Mouse (Mus musculus): ENCODE data around the gene Mrpl9. TPM values are rescaled to one million over a fixed set of nuclear protein-coding genes. Genes with fewer than 3 reads are reported as not detected.
A peak's percentile ranks its signal among the peaks of the same experiment; 100 is the strongest.

Gene Mrpl9
- 10 to 100 TPM; 45.9 to 67.0 (median 66.8) TPM for polyA plus RNA-seq (2017; shearing (Covaris generic))

DNA sequence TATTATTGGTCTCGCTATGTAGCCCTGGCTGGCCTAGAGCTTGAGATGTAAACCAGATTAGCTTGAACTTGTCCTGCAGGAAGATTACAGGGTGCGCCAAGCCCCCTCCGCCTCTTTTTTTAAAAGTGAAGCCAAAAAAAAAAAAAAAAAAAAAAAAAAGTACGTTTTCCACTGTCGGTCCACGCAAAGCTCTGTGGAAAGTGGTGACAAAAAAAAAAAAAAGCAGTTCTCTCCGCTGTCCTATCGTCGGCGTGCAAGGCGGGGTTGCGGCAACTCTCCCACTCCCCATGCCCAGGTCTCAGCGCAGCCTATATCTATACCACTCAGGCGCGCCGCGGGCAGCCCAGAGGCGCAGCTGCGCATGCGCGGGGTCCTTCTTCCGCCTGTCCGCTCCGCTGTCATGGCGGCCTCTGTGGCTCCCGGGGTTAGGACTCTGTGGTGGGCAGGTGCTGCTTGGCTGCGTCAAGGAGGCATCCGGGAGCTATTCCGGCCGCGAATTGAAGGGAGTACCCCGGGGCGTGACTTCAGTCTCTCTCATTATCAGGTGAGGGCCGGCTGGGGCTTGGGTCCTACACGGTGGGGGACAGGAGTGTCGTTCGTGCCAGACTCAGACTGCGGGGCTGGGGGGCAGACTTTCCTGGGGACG is at the start of gene Mrpl9:
Mrpl9 (plus strand) TSS at position 368 of the 646 bp plus-strand sequence.
- ATAC-seq, result peak; percentile 90

DNA sequence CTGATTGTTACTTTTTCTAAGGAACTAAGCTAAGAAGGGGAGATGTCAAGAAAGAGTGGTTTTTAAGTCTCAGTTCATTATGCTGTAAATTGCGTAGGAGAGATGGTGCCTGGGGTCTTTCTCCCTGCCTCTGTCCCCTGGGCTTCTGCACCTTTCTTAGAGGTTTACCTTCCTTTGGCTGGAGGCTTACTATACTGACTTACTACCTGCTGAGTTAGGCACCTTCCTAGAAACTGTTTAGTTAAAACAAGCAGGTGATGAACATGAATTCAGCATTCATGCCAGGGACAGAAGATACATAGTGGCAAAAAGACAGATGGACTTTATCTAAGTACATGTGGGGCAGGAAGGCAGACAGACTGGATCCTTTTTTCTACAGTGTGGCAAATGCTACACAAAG is 46.8 kb upstream of the Mrpl9 start:
- ATAC-seq, result no peak

DNA sequence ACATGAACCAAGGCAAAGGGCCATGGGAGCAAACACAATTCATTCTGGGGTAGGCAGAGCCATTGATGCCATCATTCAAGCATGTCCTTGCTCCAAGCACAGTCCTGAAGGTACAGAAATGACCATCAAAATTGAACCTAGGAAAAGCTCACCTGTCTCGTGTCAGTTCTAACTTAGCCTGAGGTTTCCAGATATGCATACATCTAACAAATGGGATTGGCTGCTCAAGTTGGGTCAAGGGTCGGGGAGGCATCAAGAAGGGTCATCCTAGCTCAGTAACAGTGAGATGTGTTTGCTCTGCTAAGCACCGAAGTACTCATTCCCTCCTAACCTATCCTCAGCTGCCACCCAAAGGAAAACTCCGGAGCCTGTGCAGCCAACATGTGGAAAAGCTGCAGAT is 46.3 kb upstream of the Mrpl9 start:
- ATAC-seq, result no peak

DNA sequence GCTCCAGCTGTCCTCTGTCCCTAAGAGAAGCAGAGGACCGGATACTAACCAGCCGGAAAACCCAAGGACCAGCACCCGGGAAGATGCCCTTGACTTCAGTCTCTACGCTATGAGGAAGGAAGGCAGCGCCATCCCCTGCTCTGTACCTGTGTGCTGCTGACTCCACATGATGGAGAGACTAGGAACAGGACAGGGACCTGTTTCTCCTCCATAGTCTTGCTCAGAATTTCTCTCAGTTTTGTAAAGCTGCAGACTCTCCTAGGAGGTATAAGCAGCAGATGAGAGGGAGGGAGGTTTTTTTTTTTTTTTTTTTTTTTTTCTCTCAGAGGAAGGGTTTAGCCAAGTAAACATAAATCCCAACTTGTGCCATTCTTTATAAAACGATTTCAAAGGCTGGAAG is 44.9 kb upstream of the Mrpl9 start, which contains the start of gene Lingo4:
Lingo4 (plus strand) TSS at position 301 of the 400 bp plus-strand sequence.
- no peak for ATAC-seq

DNA sequence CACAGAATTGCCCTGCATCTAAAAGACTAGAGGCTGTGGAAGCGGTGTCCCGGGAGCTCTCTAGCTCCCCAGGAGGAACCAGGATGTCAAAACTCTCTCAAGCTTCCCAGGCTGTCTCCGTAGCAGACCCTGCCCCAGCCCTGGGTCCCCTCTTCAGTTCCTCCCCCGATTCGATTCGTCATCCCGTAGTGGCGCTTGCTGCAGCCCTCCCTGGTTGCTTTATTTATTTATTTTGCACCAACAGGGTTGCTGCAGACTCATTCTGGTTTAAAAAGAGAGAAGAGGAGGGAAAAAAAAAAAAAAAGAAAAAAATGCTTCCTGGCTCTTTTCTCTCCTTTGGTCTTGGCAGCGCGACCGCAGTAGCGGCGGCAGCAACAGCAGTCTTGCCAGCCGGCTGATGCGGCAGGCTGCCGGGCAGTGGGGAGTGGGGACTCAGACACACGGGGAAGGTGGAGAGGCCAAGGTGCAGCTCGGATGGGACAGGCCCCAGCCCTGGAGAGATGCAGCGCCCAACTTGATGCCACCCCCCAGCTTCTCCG is 44.1 kb upstream of the Mrpl9 start:
- ATAC-seq, result no peak

DNA sequence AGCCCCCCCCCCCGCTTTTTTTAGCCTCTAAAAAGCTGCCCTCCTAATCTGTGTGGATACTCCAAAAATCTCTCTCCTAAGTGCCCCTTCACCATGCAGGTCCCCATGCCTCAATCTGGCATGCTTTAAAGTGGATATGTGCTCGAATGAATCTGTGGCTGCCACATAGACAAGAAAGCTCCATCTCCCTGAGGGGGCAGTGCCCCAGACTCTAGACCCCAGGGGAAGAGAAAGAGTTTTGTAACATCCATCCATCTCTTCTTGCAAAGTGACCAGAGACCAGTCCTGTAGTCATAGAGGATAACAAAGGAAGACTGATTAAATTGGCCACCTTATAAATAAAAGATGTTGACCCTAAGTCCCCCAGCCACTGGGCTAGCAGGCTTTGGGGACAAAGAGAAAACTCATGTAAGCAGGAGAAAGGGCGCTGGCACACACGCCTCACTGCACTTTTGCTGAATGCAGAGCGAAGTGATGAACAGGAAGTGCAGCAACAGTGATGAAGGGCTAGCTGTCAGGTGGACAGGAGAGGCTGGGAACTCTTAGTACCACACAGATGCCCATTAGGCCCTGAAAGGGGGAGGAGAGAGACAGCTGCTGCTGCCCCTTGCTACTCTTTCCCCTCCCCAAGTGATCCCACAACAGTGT is 43.3 kb upstream of the Mrpl9 start:
- no peak for ATAC-seq

DNA sequence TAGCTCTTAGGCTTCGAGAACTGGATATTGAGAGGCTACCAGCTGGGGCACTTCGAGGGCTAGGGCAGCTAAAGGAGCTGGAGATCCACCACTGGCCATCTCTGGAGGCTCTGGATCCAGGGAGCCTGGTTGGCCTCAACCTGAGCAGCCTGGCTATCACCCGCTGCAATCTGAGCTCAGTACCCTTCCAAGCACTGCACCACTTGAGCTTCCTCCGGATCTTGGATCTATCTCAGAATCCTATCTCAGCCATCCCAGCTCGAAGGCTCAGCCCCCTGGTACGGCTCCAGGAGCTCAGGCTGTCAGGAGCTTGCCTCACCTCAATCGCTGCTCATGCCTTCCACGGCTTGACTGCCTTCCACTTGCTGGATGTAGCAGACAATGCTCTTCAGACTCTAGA is 40.7 kb upstream of the Mrpl9 start:
- ATAC-seq, result no peak

DNA sequence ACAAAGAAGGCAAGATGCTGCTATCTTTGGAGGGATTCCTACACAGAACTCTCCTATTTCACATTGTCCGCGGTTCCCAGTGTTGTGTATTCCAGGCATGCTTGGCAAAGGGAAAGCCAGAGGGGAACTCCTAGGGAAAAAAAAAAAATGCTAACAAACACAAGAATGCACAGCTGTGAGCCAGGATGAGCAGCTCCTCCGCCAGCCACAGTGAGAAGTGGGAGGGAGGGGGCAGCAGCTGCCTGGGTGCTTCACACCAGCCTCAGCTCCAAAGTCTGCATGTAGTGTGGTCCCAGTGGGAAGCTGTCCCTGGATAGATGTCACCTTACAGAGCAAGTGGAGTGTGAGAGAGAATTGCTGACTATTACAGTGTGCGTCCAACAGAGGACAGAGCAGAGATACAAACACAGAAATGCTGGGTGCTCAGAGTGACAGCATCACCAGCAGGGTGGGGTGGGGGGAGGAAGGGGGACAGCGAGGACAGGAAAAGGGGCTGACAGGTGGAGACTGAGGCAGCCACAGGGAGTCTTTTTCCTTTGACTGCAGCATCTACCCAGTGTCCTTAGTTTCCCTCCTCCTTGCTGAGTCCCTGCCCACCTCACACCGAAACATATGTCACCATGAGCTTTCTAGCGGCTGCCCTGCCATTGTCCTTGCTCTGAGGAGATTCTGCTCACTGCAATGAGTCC is 38.6 kb upstream of the Mrpl9 start:
- ATAC-seq, result no peak

DNA sequence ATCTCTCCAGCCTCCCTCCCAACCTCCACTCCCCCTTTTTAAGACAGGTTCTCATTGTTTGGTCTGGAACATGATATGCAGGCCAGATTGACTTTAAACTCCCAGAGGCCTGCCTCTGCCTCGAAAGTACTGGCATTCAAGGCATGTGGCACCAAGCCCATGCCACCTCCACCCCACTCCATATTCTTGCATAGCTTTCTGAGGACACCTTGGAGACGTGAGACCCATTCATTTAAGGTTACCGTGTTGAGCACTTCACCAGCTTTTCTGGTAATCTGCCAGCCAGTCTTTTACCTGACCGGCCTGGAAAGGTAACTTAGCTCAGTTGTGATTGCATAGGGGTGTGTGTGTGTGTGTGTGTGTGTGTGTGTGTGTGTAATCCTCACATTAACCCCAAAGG is 37.6 kb upstream of the Mrpl9 start:
- no peak for ATAC-seq

DNA sequence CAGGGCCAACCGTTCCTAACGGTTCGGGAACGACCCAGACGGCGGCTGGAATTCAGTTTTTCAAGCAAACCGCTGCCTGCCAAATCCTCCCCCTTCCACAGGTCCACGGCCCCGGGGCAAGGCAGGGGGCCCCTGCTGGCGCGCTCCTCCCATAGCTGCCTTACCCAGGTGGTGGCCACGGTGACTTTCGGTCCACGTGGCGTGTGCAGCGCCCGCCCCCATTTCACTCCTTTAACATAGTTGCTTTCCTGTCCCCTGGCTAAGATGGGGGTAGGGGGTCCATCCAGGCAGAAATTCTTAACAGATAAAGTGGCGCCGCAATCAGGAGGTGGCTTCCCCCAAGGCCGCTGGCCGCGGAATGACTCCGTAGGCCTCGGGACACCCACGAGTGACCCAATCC is 30.6 kb upstream of the Mrpl9 start:
- ATAC-seq, result peak; percentile 6

DNA sequence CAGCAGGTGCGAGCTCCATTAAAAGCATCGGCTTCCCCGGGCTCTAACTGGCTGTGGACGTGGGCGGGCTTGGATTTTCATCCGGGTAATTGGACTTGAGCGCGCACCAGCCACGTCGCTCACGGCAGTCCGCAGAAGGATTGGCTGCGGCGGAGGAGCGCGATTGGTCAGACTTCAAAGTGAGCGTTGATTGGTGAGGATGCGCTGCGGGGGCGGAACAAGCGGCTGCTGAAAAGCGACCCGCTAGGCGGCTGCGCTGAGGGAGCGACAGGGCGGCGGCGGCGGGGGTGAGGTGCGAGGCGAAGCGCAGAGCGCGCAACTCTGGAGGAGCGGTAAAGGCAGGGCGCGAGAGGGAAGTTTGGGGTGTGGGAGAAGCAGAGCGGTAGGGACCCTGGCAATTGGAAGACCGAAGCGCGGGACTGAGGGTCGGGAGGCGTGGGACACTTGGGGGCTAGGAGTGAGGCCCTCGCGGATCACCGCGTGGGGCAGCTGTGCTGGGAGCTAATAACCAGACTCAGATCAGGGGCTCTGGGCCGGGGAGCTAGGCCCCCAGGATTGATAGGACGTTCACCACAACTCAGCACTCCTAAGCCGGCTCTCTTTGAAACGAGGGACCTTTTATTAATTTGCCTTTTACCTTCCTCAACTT is 30.0 kb upstream of the Mrpl9 start, which contains the start of gene Tdrkh:
Tdrkh (plus strand) TSS at position 243 of the 649 bp plus-strand sequence.
- peak; percentile 97 for ATAC-seq

DNA sequence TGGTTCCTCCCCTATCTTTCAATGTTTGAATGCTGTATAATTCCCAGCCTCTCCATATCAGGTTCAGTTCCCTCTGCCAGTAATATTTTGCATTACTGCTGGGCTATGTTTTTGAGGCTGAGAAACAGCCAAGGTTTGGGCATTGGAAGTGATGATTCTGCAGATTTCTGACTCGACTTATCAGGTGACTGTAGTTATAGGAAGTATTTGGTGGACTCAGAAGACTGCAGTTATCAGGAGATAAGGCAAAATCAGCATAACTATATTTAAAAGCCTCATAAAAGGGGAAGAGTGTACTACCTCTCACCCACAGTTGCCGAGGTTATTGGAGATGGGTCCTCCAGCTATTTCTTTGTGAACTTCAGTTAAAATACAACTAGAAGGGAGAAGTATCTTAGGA is 12.1 kb upstream of the Mrpl9 start:
- ATAC-seq, result no peak

DNA sequence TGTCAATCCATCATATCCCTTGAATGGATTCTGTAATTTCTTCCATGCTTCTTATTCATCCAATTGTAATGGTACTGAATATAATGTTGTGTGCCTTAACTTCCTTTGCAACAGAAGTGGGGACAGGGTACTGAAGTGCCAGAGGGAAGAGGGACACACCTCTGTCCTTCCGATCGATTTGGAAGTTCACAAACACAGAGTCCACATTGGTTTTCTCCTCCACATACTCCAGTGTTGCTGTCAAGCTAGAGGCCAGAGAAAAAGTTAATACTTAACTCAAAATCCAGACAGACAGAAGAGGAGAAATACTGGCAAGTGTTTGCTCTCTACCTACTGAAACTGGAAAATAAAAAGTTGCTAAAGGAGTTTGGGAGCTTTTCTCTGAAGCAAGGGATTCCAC is 8.8 kb upstream of the Mrpl9 start:
- ATAC-seq, result no peak

DNA sequence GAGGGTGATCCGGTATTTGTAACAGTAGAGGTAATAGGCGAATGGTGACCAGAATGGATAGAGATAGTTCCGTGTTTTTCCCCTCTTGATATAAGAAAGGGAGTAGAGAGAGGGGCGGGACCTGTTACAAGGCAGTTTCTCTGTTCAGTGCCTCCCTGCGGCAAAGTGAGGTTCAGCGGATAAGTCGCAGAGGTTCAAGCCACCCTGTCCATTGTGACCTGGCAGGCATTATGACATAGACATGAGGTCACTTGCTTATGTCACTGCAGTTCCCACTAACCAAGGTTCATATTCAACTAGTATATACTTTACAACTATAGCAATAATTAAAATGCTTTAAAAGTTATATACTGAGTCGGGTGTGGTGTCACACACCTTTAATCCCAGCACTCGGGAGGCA is 6.7 kb upstream of the Mrpl9 start:
- ATAC-seq, result no peak

DNA sequence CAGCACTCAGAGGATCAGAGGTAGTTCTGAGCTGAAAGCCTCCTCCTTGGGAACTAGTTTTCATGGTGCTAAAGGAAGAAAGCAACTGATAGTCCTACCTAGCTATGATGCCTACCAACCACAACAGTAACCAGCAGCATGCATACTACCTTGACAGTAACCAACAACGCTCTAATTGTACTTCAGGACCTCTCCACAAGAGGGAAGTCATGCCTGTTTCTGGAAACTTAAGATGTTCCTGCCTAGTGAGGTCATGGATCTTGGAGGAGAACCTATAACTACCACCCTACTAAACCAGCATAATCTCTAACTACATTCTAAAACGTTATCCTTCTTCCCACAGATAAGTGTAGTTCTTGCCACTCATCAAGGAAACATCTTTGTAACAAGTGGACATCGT is 1.9 kb upstream of the Mrpl9 start:
- no peak for ATAC-seq

DNA sequence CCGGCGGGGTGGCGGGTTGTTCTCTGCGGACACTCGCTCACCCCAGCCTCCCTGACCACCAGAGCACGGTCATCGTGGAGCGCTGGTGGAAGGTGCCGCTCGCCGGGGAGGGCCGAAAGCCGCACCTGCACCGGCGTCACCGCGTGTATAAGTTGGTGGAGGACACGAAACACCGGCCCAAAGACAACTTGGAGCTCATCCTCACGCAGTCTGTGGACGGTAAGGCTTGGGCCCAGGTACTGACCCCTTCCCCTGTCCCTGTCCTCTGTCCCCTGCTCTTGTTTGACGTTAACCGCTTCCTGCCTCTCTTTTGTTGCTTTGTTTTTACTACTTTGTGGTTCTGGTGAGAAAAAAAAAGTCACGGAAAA is 463 bp downstream of the Mrpl9 start, which contains the start of gene Oaz3:
Oaz3 (minus strand) TSS at position 319 of the 368 bp plus-strand sequence.
- ATAC-seq, result peak; percentile 47

DNA sequence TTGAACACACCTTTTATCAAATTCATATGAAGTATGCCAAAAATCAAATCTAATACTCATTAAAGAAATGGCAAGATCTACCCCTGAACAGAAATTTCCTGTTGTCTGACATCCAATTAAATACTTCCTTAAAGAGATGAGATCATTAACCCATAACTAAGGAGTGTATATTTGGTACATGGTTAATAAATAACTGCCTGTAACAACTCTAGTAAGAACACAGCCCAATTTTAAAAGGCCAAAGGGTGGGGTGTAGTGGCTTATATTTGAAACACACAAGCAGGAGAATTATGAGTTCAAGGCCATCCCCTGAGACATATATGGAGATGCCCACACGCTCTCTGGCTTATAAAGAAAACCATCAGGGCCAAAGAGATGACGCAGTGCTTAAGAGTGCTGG is 6.3 kb downstream of the Mrpl9 start:
- ATAC-seq, result no peak

DNA sequence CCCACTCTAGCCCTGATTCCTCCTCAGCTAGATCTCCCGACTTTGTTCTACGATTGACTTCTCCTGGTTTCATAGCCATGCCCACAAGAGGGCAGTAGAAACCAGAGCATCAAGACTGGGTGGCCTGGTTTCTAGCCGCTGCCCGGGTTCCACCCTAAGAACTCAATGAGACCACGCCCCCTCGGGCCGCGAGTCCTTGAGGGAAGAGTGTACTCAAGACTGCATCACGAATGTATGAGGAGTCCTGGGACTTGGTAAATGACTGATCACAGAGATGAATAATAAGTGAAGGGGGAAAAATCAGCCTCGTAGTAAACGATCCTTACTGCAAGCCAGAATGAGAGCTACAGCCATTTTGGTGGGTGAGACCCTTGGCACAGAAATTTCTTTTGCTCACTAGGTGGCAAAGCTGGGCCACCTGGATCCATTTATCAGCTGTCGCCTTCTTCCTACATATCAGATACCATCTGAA is 13.4 kb downstream of the Mrpl9 start:
- peak; percentile 75 for ATAC-seq

DNA sequence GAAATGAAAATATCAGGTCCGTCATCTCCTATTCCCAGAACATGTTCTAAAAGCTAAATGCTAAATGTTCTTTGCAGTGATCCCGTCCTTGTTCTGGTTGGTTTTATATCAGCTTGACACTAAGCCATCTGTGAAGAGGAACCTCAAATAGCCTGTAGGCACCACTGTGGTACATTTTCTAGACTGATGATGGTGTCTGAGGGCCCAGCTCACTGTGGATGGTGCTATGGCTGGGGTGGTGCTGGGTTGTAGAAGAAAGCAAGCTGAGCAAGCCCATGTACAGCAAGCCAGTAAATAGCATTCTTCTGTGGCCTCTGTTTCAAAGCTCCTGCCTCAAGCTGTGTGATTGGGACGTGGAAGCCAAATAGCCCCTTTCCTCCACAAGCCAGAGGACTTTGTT is 13.9 kb downstream of the Mrpl9 start:
- ATAC-seq, result no peak

DNA sequence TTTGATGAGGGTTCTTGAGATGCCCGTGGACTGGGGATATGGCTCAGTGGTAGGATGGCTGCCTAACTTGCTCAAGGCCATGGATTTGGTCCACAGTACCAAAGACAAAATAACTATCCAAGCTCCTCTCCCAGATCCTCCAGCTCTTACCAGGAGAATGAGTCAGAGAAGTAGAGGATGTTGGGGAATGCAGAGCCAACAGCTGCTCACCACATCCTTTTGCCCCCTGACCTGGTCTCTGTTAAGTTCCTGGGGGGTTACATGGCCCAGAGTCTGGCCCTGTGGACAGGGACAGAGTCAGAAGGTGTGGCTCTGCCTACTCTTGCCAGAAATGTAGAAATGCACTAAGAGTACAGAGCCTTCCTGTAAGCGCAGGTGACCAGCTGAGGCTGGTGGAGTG is 16.7 kb downstream of the Mrpl9 start:
- ATAC-seq, result no peak

DNA sequence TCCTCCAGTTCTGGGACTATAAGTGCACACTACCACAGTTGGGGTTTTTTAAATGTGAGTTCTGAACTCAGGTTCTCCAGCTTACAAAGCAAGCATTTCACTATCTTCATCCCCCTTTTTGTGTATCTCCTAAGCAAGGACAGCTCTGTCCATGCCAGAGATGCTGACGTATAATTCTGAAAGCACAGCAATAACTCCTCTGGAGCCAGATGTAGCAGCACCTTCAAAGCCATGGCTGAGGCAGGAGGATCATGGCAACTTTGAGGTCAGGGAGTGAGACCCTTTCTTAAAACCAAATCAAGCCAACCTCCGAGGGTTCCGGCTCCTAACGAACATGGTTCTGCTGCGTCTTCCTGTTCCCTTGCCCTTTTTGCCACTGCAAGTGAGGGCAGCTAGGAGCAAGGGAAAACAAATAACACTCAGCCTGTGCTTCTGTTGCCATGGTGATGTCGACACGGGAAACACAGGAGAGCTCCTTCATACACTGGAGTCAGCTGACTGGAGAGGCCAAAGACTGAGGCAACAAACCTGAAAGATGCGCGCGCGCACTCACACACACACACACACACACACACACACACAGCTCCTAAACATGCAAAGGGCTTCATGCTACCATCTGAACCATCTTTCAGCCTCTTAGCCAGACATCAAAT is 20.9 kb downstream of the Mrpl9 start:
- ATAC-seq, result no peak
